Mouse (Mus musculus): Measurements from ENCODE around the gene Btbd9.

- TF ChIP-seq TCF12 (IDR thresholded peaks at IDR 0.05; ENCODE audit: insufficient read depth, poor library complexity, severe bottlenecking) = no peak
- no peak for TF ChIP-seq POLR2A (IDR thresholded peaks at IDR 0.05; ENCODE audit: insufficient read length, low read depth)
- TF ChIP-seq MAX (IDR thresholded peaks at IDR 0.05; ENCODE audit: low read depth) = no peak
- TF ChIP-seq MYOG (IDR thresholded peaks at IDR 0.05; ENCODE audit: control insufficient read depth in 1 of 3, insufficient read depth in 1 of 3, insufficient read length in 2 of 3, low read depth in 2 of 3) = no peak
- TF ChIP-seq POLR2AphosphoS2 (IDR thresholded peaks at IDR 0.05; ENCODE audit: insufficient read length, low read depth) = no peak
- TF ChIP-seq TCF3 (IDR thresholded peaks at IDR 0.05; ENCODE audit: insufficient read length, low read depth) = no peak
- TF ChIP-seq MYOD1 (IDR thresholded peaks at IDR 0.05; ENCODE audit: control insufficient read depth in 1 of 3, insufficient read length in 2 of 3, low read depth in 2 of 3) = no peak
- no peak for TF ChIP-seq E2F4 (IDR thresholded peaks at IDR 0.05; ENCODE audit: insufficient read depth)
- no peak for TF ChIP-seq USF1 (IDR thresholded peaks at IDR 0.05; ENCODE audit: low read depth)
- no peak for TF ChIP-seq SRF (IDR thresholded peaks at IDR 0.05; ENCODE audit: control insufficient read depth, insufficient read length, low read depth)
- TF ChIP-seq CEBPB (IDR thresholded peaks at IDR 0.05; ENCODE audit: insufficient read depth, poor library complexity, severe bottlenecking) = no peak
These were observed 335.2 kb downstream of the Btbd9 start for GRCm38 (mm10) chr17:30241061-30241460.
